Mouse (Mus musculus) megakaryocyte progenitor cell, adult 5-6 weeks (primary cell): ENCODE measurements around the gene Gps1. TPM values are rescaled to one million over a fixed set of nuclear protein-coding genes. Genes with fewer than 3 reads are reported as not detected.

Experiments
- total RNA-seq, 2 experiments: library from RNA; stranded (forward) in 1 of 2; stranded (reverse) in 1 of 2; fragments of 157-497, 149-512 nt in 1 of 2; fragments of 200-1000 nt in 1 of 2; gene quantifications; 2 replicates each; pipeline versions ENCODE4 v1.2.3 to v1.2.4; 2015 to 2017

Gps1 gene
- total RNA-seq, 2 experiments from 2014 or later = 93.4 to 99.9 TPM

Other genes with a start within 250 kb of the Gps1 start
- 71.6 and 75.3 TPM in 2 replicates for gene Mcrip1, start 234.5 kb upstream of the Gps1 start, total RNA-seq (2015)
- 24.2 and 25.8 TPM in 2 replicates for gene Mcrip1, start 234.5 kb upstream of the Gps1 start, total RNA-seq (2017)
- not detected in 2 replicates for gene Ppp1r27, start 233.1 kb upstream of the Gps1 start, total RNA-seq (2015)
- 1.3 TPM in 1 of 2 replicates, not detected in the other for gene Ppp1r27, start 233.1 kb upstream of the Gps1 start, total RNA-seq (2017)
- 669 and 748 TPM in 2 replicates for gene P4hb, start 211.0 kb upstream of the Gps1 start, total RNA-seq (2015)
- gene P4hb, start 211.0 kb upstream of the Gps1 start, total RNA-seq (2017) = 1,254 and 1,320 TPM in 2 replicates
- gene Arhgdia, start 202.6 kb upstream of the Gps1 start, total RNA-seq (2015) = 401 and 420 TPM in 2 replicates
- 177 and 193 TPM in 2 replicates for gene Arhgdia, start 202.6 kb upstream of the Gps1 start, total RNA-seq (2017)
- 197 and 227 TPM in 2 replicates for gene Alyref, start 185.9 kb upstream of the Gps1 start, total RNA-seq (2015)
- gene Alyref, start 185.9 kb upstream of the Gps1 start, total RNA-seq (2017) = 266 and 298 TPM in 2 replicates
- 66.2 and 67.6 TPM in 2 replicates for gene Anapc11, start 185.9 kb upstream of the Gps1 start, total RNA-seq (2015)
- gene Anapc11, start 185.9 kb upstream of the Gps1 start, total RNA-seq (2017) = 22.9 and 25.7 TPM in 2 replicates
- gene Npb, start 175.8 kb upstream of the Gps1 start, total RNA-seq (2015) = 0.59 TPM in 1 of 2 replicates, not detected in the other
- gene Npb, start 175.8 kb upstream of the Gps1 start, total RNA-seq (2017) = not detected in 2 replicates
- gene Pcyt2, start 166.3 kb upstream of the Gps1 start, total RNA-seq (2015) = 15.9 and 20.2 TPM in 2 replicates
- gene Pcyt2, start 166.3 kb upstream of the Gps1 start, total RNA-seq (2017) = 23.8 and 24.5 TPM in 2 replicates
- 22.9 and 24.2 TPM in 2 replicates for gene Sirt7, start 159.0 kb upstream of the Gps1 start, total RNA-seq (2015)
- 60.4 and 63.4 TPM in 2 replicates for gene Sirt7, start 159.0 kb upstream of the Gps1 start, total RNA-seq (2017)
- gene Mafg, start 150.7 kb upstream of the Gps1 start, total RNA-seq (2015) = 15.0 and 16.4 TPM in 2 replicates
- 24.2 and 29.5 TPM in 2 replicates for gene Mafg, start 150.7 kb upstream of the Gps1 start, total RNA-seq (2017)
- 9.8 and 10.3 TPM in 2 replicates for gene Pycr1, start 140.5 kb upstream of the Gps1 start, total RNA-seq (2015)
- gene Pycr1, start 140.5 kb upstream of the Gps1 start, total RNA-seq (2017) = 5.1 and 6.2 TPM in 2 replicates
- 1.3 and 1.5 TPM in 2 replicates for gene Myadml2, start 136.1 kb upstream of the Gps1 start, total RNA-seq (2015)
- gene Myadml2, start 136.1 kb upstream of the Gps1 start, total RNA-seq (2017) = 4.0 TPM in 1 of 2 replicates, not detected in the other
- gene Notum, start 123.1 kb upstream of the Gps1 start, total RNA-seq (2015) = not detected in 2 replicates
- gene Notum, start 123.1 kb upstream of the Gps1 start, total RNA-seq (2017) = not detected in 2 replicates
- 39.6 and 54.6 TPM in 2 replicates for gene Aspscr1, start 111.3 kb upstream of the Gps1 start, total RNA-seq (2015)
- gene Aspscr1, start 111.3 kb upstream of the Gps1 start, total RNA-seq (2017) = 33.7 and 46.6 TPM in 2 replicates
- gene Cenpx, start 70.5 kb upstream of the Gps1 start, total RNA-seq (2015) = 116 and 136 TPM in 2 replicates
- gene Cenpx, start 70.5 kb upstream of the Gps1 start, total RNA-seq (2017) = 100 and 106 TPM in 2 replicates
- gene Lrrc45, start 70.3 kb upstream of the Gps1 start, total RNA-seq (2015) = 10.6 and 11.0 TPM in 2 replicates
- 37.6 and 42.3 TPM in 2 replicates for gene Lrrc45, start 70.3 kb upstream of the Gps1 start, total RNA-seq (2017)
- gene Rac3, start 62.8 kb upstream of the Gps1 start, total RNA-seq (2015) = 0.44 and 0.76 TPM in 2 replicates
- gene Rac3, start 62.8 kb upstream of the Gps1 start, total RNA-seq (2017) = 0.25 TPM in 1 of 2 replicates, not detected in the other
- gene Dcxr, start 57.0 kb upstream of the Gps1 start, total RNA-seq (2015) = 16.3 and 18.7 TPM in 2 replicates
- gene Dcxr, start 57.0 kb upstream of the Gps1 start, total RNA-seq (2017) = 16.5 and 17.1 TPM in 2 replicates
- not detected in 2 replicates for gene Cbr2, start 52.2 kb upstream of the Gps1 start, total RNA-seq (2015)
- 1.3 TPM in 1 of 2 replicates, not detected in the other for gene Cbr2, start 52.2 kb upstream of the Gps1 start, total RNA-seq (2017)
- gene Hmga1b, start 21.5 kb upstream of the Gps1 start, total RNA-seq (2015) = 28.6 and 31.3 TPM in 2 replicates
- 20.6 and 25.8 TPM in 2 replicates for gene Hmga1b, start 21.5 kb upstream of the Gps1 start, total RNA-seq (2017)
- gene Rfng, start 65 bp upstream of the Gps1 start, total RNA-seq (2015) = 11.6 and 12.2 TPM in 2 replicates
- 2.7 and 5.2 TPM in 2 replicates for gene Rfng, start 65 bp upstream of the Gps1 start, total RNA-seq (2017)
- 65.0 and 77.7 TPM in 2 replicates for gene Dus1l, start 12.1 kb downstream of the Gps1 start, total RNA-seq (2015)
- gene Dus1l, start 12.1 kb downstream of the Gps1 start, total RNA-seq (2017) = 53.8 and 60.4 TPM in 2 replicates
- gene Fasn, start 40.3 kb downstream of the Gps1 start, total RNA-seq (2015) = 44.3 and 66.8 TPM in 2 replicates
- gene Fasn, start 40.3 kb downstream of the Gps1 start, total RNA-seq (2017) = 32.9 and 36.1 TPM in 2 replicates
- gene Ccdc57, start 148.6 kb downstream of the Gps1 start, total RNA-seq (2015) = 4.5 and 6.4 TPM in 2 replicates
- gene Ccdc57, start 148.6 kb downstream of the Gps1 start, total RNA-seq (2017) = 6.4 and 8.4 TPM in 2 replicates
- gene Slc16a3, start 164.2 kb downstream of the Gps1 start, total RNA-seq (2015) = 4.4 and 5.3 TPM in 2 replicates
- 6.0 and 7.5 TPM in 2 replicates for gene Slc16a3, start 164.2 kb downstream of the Gps1 start, total RNA-seq (2017)
- 51.3 and 64.2 TPM in 2 replicates for gene Csnk1d, start 207.1 kb downstream of the Gps1 start, total RNA-seq (2015)
- 69.8 and 74.2 TPM in 2 replicates for gene Csnk1d, start 207.1 kb downstream of the Gps1 start, total RNA-seq (2017)